Mouse (Mus musculus) frontal cortex, postnatal 25 days (tissue): ENCODE measurements at regions not wholly inside any gene's neighbourhood (a gene's known extent, or its start where the extent isn't known, plus 50 kb on each side); places are given as distances from the start of the nearest gene placed in this dataset.
"Not testable (repeated sequence)": the region's sequence is repeated elsewhere in the genome, so short reads cannot be mapped to it uniquely, and the experiment has no call there.

Source experiments
- DNase-seq, 2 experiments: peaks; one replicate each; pipeline ENCODE4 v3.0.0; 2022; ENCODE audit warnings: low spot score in 2 of 2

- DNase-seq: no peak
These were observed 157.0 kb upstream of the Ipo5 start for GRCm38 (mm10) chr14:120754011-120754410.

DNA sequence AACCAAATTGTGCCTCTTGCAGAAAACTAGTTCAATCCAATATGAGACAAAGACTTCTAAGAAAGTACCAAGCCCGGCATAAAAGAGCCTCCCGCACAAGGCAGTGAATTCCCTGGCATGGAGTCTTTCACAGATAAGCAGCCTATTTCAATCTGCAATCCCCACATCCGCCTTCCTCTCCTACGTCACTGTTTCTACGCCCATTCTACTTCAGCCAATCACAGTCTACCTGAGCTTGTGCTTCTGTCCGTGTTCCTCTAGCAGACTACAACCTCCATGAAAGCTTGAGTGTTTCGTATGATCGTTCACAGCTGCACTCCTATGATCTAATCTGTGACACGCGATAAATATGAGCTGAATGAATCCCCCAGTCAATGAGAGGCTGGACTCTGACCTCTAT lies 155.6 kb upstream of the Ipo5 start:
- no peak for DNase-seq

DNA sequence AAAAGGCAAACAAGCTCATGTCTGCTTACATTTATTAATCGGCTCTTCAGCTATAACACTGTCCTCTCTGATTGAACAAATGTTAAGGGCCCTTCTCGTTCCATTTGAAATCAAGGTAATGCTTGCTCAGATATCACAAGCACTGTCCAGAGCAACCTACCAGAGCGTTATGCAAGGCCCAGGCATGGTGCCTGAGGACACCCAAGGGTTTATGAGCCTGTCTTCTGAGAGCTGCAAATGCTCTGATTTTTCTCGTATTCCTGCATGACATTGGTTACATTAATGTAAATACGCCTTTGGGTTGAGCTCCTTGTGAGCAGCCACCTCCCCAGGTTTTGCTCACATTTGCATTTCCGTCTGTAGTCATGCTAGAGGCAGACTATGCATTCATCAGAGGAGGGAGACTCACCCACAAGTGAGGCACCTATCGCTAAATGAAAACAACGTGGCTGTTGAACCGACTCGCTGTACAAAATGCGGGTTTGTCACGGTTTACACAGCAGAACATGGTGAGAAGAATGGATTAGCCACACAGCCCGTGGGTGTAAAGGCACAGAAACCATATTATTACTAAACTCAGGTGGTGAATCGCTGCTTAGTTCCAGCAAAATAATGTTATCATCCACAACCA lies 152.7 kb upstream of the Ipo5 start:
- DNase-seq: no peak

DNA sequence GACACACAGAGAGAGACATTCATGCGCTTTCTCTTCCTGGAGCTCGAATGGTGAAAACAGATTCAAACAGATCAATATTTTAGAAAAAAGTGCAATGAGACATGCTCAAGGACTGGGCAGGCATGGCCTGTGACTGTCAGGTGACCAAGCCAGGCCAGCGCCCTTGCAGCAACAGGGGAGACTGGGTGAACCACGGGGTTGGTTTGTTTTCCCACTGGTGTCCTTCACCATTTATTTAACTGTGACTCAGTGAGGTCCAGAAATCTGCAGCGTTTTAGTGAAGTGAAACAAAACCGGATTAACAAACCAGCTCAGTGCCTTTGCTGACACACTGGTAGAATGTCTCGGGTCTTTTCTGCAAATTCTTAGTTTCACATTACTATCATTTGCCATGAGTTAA lies 148.9 kb upstream of the Ipo5 start:
- DNase-seq: no peak

DNA sequence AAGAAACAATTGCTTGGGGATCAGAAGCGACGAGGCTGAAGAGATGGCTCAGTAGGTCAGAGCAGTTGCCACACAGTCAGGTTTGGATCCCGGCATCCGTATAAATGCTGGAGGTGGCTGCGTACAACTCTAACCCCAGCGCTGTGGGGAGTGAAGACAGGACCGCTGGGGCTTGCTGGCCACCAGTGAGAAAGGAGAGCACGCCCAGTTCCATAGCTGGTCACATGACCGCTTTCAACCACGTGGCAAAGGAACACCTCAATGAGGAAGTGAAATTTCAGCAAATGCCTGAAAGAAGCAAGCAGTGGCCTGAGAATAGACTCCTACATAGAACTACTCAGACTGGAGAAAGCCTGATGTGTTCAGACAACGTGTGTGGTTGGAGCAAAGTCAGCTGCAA lies 148.3 kb upstream of the Ipo5 start:
- DNase-seq: no peak

DNA sequence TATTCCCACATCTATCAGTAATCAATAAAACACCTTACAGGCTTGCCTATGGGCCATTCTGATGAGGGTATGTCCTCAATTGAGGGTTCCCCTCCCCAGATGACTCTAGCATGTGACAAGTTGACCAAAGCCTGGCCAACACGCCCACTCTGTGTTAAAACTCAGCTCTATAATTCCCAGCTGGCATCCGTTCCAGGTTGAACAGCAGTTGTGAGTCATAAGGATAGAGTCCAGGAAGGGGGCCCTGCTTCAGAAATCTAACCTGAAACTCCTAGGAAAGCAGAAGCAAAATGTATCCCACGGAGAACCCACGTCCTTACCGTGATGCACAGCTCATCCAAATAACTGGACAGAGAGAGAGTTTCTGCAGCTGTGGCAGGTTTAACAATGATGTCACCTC lies 147.2 kb upstream of the Ipo5 start:
- DNase-seq: no peak

DNA sequence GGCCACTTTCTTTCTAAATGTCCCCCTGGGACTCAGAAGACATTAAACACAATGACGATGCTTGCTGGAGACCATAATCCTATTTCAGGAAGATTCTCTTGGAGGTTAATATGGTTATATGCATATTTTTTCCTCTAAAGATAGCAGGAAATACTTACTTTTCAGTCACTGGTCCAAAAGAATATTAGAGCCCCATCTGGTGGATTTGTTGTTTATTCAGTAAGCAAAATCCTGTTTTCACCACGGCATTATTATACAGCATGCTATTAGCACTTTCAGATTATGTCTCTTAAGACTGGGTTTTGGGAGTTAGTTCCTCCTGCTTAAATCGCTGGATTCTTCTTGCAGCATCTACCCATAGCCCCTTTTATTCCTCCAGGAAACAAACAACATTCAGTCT lies 146.6 kb upstream of the Ipo5 start:
- no peak for DNase-seq

DNA sequence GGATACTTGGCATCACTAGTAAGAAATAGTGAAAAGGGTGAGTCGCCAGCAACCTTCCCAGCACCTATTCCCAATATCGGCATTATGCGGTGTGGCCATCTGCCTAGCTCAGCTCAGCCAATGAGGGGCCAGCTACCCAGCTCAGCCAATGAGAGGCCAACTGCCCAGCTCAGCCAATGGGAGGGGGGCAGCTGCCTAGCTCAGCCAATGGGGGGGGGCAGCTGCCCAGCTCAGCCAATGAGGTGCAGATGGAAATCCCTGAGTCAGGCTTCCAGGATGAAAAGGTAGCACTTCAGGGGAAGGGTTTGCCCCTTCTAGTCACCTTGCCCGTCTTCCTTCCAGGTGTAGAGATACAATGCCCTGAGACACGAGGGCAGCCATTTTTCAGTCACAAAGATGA lies 144.6 kb upstream of the Ipo5 start:
- DNase-seq: no peak

DNA sequence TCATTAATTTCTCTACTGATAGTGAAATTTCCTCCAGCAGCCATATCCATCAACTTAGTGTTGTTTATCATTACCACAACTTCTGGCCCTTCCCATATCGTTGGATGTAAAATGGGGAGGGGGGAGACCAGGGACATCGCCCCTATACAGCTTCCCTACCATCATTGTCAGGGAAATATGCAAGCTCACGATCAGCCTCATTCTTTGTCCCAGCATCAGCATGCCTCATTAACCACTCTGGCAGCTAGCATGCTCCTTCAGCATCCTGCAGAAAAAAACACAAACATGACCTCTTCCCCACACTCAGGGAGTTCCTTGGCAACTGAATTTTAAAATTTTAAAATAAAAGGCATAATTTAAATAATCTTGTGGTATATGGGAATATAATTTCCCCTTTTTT lies 140.4 kb upstream of the Ipo5 start:
- no peak for DNase-seq

DNA sequence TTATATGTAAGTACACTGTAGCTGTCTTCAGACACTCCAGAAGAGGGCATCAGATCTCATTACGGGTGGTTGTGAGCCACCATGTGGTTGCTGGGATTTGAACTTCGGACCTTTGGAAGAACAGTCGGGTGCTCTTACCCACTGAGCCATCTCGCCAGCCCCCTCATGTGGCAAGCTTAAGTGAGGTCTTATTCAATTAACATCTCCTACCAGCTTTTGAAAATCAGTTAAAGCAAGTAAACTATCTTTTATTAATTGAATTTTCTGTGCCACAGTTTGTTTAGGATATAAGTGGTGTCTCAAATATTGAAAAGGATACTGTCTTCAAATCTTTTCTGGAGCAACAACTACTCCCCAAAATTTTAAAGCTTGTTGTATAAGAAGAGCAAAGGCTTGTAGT lies 138.0 kb upstream of the Ipo5 start:
- not testable (repeated sequence) for DNase-seq

GRCm38 (mm10) chr14:120791828-120792554 lies 119.0 kb upstream of the Ipo5 start:
- DNase-seq: no peak

DNA sequence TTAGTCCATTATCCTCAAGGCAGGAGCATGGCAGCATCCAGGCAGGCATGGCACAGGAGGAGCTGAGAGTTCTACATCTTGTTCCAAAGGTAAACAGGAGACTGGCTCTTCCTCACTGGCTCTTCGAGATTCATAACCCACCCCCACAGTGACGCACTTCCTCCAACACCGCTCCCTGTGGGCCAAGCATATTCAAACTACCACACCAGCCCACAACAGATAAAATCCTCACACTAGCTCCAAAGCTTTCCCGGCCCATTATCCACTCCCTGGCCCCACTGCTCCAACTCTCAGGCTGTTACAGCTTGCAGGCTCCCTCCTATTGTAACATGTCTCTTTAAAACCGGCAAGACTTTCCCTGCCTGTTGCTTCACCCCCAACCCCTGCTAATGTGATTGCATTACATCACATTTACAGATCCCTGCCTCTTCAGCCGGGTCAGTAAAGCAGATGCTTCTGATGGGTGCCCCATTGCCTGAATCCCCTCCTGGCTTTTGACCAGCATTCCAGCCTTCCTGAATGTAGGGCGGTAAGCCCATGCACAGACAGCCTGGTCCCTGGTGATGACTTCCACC lies 113.0 kb upstream of the Ipo5 start:
- DNase-seq: no peak

DNA sequence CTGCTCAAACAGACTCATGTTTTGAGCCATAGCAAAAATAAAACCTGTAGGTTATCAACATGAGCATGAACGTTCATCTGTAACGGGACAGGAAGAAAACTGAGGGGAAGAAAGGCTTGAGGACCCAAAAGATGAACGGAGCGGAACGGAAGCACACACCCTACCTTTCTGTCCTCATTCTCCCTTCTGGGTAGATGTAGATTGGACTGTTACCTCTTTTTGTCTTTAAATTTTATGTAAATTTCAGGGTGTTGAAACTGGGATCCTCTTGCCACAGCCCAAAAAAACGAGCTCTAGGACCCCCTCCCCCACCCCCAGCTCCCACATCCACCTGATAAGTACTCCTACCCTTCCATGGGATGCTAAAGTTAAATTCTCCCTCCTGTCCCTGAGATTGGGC lies 107.8 kb upstream of the Ipo5 start:
- no peak for DNase-seq

GRCm38 (mm10) chr14:120803739-120804138 lies 107.3 kb upstream of the Ipo5 start:
- DNase-seq: no peak

DNA sequence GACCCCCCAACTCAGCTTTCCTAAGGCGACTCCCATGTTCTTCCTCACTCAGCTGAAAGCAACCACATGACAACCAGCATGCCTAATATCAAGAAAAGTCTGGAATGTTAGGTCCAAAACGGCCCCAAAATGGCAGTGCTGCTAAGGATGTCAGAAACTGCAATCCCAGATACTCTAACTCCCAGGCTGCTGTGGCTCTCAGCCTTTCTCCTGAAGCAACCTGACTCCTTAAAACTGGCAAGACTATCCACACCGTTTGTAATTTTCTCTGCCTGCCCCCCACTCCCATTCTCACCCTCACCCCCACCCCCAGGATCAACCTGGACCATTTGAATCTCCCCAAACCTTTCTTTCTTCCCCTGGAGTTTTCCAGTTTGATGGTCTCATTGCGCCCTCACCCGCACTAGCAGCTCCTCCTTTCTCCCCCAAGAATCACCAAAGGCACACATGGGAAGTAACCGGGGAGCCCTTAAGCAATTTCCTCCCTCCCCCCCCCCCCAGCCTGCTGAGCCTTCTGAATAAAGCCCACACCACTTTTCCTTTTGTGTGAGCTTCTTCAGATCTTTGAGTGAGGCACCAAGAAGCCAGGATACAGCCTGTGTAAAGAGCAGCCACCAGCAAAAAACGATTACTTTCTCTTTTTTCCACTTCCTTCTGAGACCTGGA lies 106.7 kb upstream of the Ipo5 start:
- DNase-seq: no peak

GRCm38 (mm10) chr14:120805137-120805536 lies 105.9 kb upstream of the Ipo5 start:
- no peak for DNase-seq

- DNase-seq: not testable (repeated sequence)
These were observed 105.0 kb upstream of the Ipo5 start for GRCm38 (mm10) chr14:120805816-120806552.

DNA sequence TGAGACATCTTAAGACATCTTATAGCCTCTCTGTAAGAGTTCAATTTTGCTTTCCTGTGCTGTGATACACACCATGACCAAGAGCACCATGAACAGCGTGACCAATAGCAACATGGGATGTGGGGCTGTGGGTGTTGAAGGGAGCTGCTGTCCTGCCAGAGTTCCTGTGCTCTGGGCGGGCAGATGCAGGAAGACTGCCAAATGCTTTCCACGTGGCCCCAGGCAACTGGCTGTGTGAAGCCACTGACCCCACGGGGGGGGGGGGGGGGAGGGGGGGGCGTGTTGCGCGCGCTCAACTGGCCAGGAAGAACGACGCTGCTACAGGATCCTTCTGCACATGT lies 104.5 kb upstream of the Ipo5 start:
- DNase-seq: no peak

DNA sequence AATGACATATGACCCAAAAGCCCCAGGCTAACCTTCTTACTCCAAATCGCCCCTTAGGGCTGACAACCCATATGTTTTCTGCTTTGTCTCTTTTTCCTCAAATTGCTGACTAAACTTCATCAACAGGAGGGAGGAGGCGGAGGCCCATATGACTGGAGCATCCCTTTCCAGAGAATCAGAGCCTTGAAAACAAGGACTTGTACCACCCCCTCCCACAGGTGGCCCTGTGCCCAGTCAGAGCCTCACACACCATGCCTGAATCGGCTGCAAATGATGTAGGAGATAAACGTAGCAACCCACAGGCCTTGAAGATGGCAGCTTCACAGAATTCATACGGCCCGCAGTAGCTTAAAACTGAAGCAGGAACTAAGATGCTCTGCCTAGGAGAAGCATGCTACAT lies 101.7 kb upstream of the Ipo5 start:
- DNase-seq: no peak

DNA sequence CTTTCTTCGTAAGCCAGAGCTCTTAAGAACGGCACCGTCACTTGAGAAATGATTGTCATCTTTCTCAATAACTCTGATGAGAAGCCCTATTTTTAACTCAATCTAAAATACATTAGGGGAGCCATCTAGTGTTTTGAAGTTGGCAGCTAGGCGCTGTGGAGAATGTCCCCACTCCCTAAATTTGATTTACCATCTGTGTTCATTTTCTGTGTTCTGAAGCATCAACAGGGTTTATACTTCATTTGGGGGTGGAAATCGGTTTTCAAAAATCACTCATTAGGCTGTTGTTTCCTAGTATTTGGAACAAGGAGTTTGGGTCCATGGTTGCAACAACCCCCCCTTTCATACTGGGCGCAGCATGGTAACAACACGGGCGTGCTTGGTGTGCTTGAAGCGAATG lies 97.1 kb upstream of the Ipo5 start:
- no peak for DNase-seq

- DNase-seq: not testable (repeated sequence)
These were observed 95.9 kb upstream of the Ipo5 start for GRCm38 (mm10) chr14:120815126-120815525.

DNA sequence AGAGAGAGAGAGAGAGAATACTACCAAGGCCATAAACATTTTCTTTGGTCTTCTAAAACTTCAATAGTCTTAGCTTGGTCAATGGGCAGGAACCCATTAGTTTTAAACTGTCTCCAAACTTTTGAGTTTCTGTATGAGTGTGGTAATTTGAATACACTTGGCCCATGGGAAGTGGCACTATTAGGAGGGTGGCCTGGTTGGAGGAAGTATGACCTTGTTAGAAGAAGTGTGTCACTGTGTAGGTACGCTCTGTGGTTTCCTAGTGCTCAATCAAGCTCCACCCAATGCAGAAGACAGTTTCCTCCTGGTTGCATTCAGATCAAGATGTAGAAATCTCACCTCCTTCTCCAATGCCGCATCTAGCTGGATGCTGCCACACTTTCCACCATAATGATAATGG lies 94.5 kb upstream of the Ipo5 start:
- no peak for DNase-seq
